Mouse (Mus musculus) layer of hippocampus, adult 9-11 months (tissue): ENCODE data around the gene Sh3glb2.

Source experiments
- DNase-seq: peaks from one replicate; pipeline ENCODE4 v3.0.0; 2022

Sh3glb2 gene

DNA sequence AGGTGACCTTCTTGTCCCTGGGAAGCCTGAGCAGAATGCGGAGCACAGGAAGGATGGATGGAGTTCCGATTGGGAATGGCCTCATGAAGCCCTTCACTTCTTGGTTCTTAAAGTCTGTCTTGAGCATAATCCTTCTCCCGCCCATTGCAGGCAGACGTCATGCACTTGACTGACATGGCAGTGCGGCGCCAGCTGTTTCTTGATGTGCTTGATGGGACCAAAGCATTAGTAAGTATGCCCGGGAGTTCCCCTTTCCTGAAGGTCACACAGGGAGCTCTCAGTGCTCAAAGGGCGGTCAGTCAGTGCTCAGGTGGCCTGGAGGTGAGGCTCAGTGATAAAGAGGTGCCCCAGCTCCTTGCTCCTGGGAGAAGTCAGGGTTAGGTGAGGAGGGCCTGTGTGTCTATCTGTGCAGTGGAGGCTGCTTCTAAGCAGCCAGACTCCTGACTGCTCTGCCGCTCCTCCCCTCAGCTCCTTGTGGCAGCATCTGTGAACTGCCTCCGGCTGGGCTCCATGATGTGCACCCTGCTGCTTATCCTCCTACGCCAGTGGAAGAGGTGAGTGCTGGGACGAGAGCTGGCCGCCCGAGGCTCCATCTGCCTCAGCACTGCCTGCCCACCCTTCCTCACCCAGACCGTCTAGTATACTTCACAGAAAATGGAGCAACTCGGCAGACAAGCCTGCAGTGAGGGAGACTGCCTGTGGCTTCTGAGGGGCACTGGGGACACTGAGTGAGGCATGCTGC is 22.8 kb downstream of the Sh3glb2 start:
- DNase-seq = no peak

DNA sequence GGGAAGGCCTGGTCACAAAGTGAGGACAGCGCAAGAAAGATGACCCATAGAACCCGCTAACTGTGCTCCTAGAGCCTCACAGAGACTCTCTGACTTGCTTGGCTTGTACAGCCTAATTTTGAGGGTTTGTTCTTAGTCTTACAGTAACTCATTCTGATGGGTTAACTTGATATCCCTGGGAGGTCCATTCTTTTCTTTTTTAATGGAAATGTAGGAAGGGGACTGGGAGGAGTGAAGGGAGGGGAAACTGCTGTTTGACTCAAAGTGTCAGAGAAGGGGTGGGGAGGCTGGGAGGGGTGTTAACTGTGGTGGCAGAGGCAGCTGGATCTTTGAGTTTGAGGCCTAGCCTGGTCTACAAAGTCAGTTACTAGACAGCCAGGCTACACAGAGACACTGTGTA is 23.8 kb downstream of the Sh3glb2 start:
- DNase-seq = no peak

- DNase-seq = no peak
These were observed 30.3 kb downstream of the Sh3glb2 start for GRCm38 (mm10) chr2:30328791-30329190.

DNA sequence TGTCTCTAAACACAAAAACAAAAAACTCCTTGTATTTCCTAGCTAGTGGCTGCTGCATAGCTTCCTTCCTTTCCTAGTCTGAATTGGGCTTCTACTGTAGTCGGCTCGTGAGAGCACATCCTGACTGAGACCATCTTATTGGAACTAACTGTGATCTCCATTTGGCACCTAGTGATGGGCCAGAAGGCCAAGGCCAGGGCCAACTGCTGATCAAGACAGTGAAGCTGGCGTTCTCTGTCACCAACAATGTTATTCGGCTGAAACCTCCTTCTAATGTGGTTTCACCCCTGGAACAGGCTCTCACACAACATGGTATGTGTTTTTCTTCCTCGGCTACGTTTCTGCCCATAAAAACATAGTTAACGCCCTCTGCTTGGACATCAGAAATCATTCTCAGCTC is 31.9 kb downstream of the Sh3glb2 start:
- DNase-seq = no peak

DNA sequence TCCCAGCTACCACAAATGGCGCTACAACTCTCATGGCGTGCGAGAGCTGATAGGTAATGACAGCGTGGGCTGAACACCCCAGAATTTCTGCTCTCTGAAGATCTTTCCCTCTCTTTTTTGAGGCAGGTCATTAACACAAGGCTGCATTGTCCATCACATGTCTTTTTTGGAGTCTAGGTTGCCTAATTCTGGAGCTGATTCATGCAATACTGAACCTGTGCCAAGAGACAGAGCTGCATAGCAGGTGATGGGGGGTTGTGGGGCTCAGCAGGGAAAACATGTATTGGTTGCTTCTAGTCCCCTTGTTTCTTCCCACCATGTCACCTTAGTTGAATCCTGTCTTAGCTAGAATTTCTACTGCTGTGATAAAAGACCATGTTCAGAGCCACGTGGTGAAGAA is 33.8 kb downstream of the Sh3glb2 start:
- no peak for DNase-seq

- no peak for DNase-seq
These were observed 36.0 kb downstream of the Sh3glb2 start for GRCm38 (mm10) chr2:30323111-30323510.

GRCm38 (mm10) chr2:30319260-30319659 is 39.9 kb downstream of the Sh3glb2 start:
- DNase-seq = no peak

GRCm38 (mm10) chr2:30316955-30317354 is 42.2 kb downstream of the Sh3glb2 start:
- peak; percentile 51 for DNase-seq

DNA sequence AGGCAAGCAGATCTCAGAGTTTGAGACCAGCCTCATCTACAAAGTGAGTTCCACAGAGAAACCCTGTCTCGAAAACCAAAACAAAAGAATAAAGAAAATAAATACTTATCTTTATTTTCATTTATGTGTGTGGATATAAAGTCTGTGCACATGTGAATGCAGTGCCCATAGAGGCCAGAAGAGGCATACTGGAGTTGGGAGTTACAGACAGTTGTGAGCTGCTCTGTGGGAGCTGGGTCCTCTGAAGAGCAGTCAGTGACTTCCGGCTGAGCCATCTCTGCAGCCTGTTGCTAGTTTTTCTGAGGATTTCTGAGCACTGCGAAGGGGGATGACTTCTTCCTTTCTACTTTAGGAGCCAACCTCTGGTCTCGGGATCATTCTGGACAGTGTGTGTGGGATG is 43.0 kb downstream of the Sh3glb2 start:
- no peak for DNase-seq

DNA sequence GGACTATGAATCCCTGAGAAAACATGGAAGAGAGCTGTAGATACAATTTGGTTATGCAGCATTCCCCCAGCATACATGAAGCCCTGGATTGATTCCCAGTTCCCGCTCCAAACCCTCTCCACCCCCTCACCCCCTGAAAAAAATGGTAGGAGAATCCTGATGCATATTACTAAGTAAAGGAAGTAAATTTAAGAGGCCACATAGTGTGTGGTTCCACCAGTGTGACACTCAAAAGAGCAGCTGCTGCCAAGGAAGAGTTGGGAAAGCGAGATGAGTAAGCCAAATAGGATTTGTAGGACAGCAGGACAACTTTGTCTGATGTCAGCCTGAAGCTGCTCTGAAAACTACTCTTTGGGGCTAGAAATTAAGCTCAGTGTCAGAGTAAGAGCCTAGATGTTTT is 47.7 kb downstream of the Sh3glb2 start:
- DNase-seq = no peak

DNA sequence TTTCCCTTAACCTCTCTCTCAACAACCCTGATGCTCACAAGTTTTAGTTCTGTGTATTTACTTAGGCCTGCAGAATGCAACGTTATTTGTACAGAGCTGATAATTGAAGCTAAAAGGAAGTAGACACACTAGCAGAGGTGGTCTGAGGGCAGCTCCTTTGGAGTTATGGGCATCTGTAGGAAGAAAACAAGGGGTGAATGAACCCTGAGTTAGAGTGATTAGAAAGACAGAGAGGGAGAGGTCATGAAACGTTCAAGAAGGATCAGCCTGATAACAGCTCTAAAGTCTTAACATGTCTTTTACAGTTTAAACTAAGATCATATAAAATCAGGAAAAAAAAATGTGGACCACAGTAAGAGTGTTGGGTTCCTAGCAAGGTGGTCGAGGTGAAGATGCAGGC is 49.8 kb downstream of the Sh3glb2 start:
- no peak for DNase-seq

DNA sequence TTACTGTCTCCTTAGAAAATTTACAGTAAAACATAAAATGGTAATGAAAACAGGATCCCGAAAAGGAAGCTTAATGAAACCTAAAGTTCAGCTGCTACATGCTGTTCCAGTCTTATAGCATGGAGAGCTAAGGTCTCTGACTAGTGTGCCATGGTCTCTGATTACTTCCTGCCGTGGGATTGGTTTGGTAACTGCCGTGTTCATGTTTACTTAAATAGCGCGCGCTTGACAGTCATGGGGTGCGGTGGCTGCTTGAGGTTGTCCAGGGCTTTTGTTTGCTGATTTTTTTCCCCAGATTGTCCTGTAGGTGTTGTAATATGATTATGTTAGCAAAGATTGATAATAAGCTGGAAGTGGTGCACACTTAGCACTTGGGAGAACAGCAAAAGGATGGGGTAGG is 53.0 kb downstream of the Sh3glb2 start:
- DNase-seq = no peak

DNA sequence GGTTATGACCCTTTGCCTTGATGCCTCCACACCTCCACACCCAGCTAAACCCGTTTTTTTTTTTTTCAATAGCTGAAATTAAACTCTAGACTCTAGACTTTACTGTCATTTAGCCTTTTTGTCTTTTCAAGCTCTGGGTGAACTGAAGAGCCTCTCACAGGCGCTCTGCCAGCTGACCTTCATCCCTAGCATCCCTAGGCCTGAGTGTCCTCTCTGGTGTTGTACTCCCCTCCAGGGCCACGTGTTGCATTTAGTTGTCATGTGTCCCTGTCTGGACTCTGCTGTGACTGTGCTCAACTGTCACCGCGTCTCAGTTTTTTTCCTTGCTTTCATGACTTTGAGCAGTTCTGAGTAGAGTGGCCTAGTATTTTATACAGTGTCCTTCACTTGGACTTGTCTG is 59.2 kb downstream of the Sh3glb2 start:
- no peak for DNase-seq

DNA sequence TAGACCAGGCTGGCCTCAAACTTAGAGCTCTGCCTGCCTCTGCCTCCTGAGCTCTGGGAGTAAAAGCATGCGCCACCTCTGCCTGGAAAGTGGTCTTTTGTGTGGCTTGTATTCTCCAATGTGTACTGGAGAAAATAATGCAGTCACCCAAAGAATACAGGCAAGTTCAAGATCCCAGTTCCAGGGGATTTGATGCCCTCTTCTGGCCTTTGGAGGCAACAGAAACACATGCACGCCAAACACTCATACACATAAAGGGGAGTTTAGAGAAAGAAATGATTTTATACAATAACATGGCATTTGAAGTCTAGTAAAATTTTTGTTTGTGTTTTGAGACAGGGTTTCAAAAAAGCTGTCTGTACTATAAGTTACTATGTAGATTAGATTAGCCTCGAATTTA is 59.6 kb downstream of the Sh3glb2 start:
- DNase-seq = no peak
